ENCODE assay signal across 24 mouse cellular contexts in the genomic region with DNA sequence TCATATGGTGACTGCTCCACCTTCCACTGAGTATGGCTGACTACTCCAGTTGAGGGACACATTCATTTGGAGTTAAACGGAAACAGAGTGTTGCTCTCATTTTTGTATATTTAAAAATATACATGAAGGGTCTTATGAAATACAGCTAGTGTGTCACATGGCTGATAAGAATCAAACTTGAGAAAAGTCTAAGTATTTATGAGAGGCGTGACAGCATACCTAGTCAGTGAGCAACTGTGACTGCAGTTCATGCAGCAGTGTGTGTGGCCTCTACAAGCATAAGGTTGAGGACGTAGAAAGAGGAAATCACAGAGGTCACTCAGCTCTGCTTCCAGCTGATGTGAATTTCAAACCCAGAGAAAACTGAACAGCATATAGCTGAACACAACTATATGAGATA.
"Had no signal": no experiment of that assay in that cellular context is flagged by ENCODE, and none has a peak within 500 bp of the region (broad histone marks: within the 10 kb centered on the region; RNA-seq: fewer than 3 reads in every experiment).

No protein-coding gene starts in this region.

- ATAC-seq: forebrain, postnatal 0 days; hindbrain, postnatal 0 days; intestine, embryonic 16.5 days had no signal

- H3K27me3 ChIP-seq: heart, embryonic 12.5 days; hindbrain, embryonic 13.5 days; hindbrain, embryonic 15.5 days; kidney, embryonic 15.5 days; limb, embryonic 13.5 days; limb, embryonic 15.5 days had no signal

- H3K4me2 ChIP-seq: heart, embryonic 12.5 days; hindbrain, embryonic 13.5 days; hindbrain, embryonic 15.5 days; kidney, embryonic 15.5 days; limb, embryonic 13.5 days; limb, embryonic 15.5 days had no signal

- DNase-seq: forebrain, postnatal 0 days; gastrocnemius, postnatal 14 days; gastrocnemius, postnatal 36 days; heart, adult 18-20 months; heart, postnatal 10 days; heart, postnatal 36 days; kidney, adult 11 months; kidney, adult 2 months; kidney, adult 9 months; kidney, postnatal 14 days; kidney, postnatal 36 days; layer of hippocampus, adult 9-11 months; layer of hippocampus, postnatal 36 days; left cerebral cortex, postnatal 4 days had no signal

- H3K9me3 ChIP-seq: heart, embryonic 10.5 days; heart, embryonic 12.5 days; hindbrain, embryonic 13.5 days; hindbrain, embryonic 15.5 days; kidney, embryonic 15.5 days; limb, embryonic 13.5 days; limb, embryonic 15.5 days had no signal

- H3K4me3 ChIP-seq: heart, embryonic 10.5 days; heart, embryonic 12.5 days; hindbrain, embryonic 13.5 days; hindbrain, embryonic 15.5 days; kidney, embryonic 15.5 days; limb, embryonic 13.5 days; limb, embryonic 15.5 days had no signal

- H3K4me1 ChIP-seq: heart, embryonic 10.5 days; hindbrain, embryonic 13.5 days; hindbrain, embryonic 15.5 days; kidney, embryonic 15.5 days; limb, embryonic 13.5 days; limb, embryonic 15.5 days had no signal

- H3K27ac ChIP-seq: heart, embryonic 10.5 days; hindbrain, embryonic 13.5 days; hindbrain, embryonic 15.5 days; hindbrain, postnatal 0 days; kidney, embryonic 15.5 days; kidney, postnatal 0 days; limb, embryonic 13.5 days; limb, embryonic 15.5 days had no signal

- H3K9ac ChIP-seq: forebrain, postnatal 0 days; heart, embryonic 12.5 days; hindbrain, embryonic 13.5 days; hindbrain, embryonic 15.5 days; kidney, embryonic 15.5 days; limb, embryonic 13.5 days; limb, embryonic 15.5 days had no signal

- H3K36me3 ChIP-seq: heart, embryonic 12.5 days; hindbrain, embryonic 15.5 days; limb, embryonic 15.5 days had no signal
